Mouse (Mus musculus): Measurements from ENCODE around the gene Gm20894. TPM values are rescaled to one million over a fixed set of nuclear protein-coding genes. Genes with fewer than 3 reads are reported as not detected.

The Gm20894 gene
- not detected for total RNA-seq (2023)

GRCm38 (mm10) chrY:28271412-28271811, at the start of gene Gm20894:
Gm20894 (minus strand) TSS chrY:28271512.

Data from CD4-positive naive resting alpha-beta T cell, adult 57 days (primary cell).